Mouse (Mus musculus) spleen, adult 2 months (tissue): ENCODE results near the gene Stox2.

Experiments
- CTCF ChIP-seq: fragments of 200-500 bp; IDR thresholded peaks from 2 replicates; pipeline ENCODE4 v1.5.1; 2011; ENCODE audit warnings: mild to moderate bottlenecking, inconsistent platforms; ENCODE audit not compliant: insufficient read depth, insufficient read length, insufficient replicate concordance; ENCODE audit errors: extremely low read depth
- POLR2A ChIP-seq: fragments of 200-500 bp; IDR thresholded peaks from 2 replicates; pipeline ENCODE4 v1.6.1; 2011; ENCODE audit warnings: low read depth, low read length, inconsistent platforms

GRCm38 (mm10) chr8:47487231-47487630, 41.1 kb upstream of the Stox2 start:
- TF ChIP-seq CTCF (no peak), POLR2A (no peak)
